Mouse (Mus musculus): ENCODE results near the gene Slc2a5.

DNA sequence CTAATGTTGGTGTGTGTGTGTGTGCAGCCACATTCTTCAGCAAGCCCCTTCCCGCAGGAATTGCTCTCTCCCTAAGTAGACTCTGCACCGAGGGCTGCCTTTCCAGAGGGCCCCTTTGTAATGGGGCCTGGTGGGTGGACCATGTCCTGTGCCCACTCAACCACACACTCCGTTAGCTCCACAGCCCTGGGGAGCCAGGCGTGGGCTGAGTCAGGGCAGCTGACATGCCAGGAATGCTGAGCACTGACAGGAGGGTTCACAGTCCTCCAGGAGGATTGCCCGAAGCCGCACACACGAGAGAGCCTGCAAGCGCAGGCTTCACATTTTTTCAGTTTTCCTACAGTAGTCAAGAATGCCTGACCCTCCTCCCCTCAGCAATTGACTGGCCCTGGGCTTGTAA, 48.9 kb upstream of the Slc2a5 start:
- TF ChIP-seq CTCF (IDR thresholded peaks at IDR 0.05; ENCODE audit: low read depth) (no peak), EP300 (IDR thresholded peaks at IDR 0.05; ENCODE audit: low read depth) (no peak)

All from liver, embryonic 14.5 days (tissue).